Mouse (Mus musculus) lung, postnatal 36 days (tissue): ENCODE data around the gene Mvb12b.

Experiments
- DNase-seq: peaks from one replicate; pipeline ENCODE4 v3.0.0; 2022; ENCODE audit warnings: mixed read lengths

Gene Mvb12b

DNA sequence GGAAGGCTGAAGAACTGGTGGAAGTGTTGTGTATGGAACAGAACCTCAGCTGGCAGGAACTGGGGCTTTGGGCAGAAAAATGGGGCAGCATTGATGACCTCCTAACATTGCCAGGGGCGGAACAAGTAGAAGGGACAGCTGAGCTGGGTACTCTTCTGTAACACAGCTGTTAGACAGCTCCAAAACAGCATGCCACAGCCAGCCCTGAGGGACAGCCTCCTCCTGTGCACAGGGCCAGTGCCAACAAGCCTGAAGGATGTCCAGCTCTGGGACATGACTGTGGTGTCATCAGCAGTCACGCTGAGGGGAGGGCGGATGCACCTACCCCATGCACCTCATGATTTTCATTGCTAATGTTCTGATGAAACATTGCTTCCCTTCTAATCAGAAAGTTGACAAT is 78.7 kb downstream of the Mvb12b start:
- DNase-seq: no peak

DNA sequence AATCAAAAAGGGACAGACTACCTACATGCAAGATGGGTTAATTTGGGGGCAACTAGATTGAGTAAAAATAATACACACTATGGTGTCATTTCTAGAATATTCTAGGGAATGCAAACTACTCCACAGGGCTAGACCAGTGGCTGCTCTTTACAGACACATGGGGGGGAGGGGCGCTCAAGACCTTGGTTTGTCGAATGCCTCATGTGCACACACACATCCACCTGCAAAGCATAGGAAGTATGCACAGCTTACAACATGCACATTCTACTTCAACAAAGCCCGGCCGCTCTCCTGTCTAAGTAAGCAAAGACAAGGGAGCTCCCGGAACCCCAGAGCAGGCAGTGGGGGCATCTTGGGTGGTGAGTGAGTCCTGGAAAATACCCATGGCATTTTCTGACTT is 79.7 kb downstream of the Mvb12b start:
- DNase-seq: no peak

DNA sequence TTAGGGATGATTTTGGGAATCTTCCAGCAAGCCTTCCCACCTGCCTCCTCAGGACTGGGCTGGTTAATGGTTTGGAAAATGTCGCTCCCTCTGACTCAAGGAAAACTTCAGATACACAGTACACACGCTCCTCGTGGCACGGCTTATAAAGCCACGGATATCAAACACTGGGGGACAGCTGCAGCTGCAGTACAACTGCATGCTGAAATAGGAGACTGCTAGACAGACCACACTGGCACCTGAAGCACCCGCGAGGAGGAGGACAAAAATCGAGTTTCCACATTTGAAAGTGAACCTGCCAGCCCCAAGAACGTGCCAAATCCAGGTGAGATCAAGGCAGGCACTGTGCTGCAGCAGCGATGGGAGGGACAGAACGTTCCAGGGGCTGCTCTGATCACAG is 82.1 kb downstream of the Mvb12b start:
- DNase-seq: no peak

DNA sequence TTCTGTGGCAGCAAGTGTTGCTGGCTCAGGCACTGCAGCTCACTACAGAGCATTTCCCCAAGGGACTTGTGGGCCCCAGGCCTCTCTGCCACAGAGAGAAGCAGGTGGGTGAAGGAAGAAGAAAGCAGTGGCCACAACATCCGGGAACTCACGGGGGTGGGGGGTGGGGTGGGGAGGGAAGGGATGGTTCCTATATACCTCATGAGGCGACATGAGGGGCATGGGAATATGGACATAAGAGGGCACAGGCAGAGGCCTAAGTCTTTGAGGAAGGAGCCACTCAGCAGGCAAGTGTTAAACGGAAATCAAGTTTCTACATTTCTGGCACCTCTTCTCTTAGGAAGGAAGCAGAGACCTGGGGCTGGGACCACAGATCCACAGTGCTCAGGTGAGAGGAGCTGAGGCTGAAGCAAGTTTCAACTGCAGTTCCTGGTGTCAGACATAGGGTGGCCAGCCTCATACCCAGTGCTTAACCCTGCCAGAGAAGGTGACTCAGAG is 84.0 kb downstream of the Mvb12b start:
- no peak for DNase-seq

DNA sequence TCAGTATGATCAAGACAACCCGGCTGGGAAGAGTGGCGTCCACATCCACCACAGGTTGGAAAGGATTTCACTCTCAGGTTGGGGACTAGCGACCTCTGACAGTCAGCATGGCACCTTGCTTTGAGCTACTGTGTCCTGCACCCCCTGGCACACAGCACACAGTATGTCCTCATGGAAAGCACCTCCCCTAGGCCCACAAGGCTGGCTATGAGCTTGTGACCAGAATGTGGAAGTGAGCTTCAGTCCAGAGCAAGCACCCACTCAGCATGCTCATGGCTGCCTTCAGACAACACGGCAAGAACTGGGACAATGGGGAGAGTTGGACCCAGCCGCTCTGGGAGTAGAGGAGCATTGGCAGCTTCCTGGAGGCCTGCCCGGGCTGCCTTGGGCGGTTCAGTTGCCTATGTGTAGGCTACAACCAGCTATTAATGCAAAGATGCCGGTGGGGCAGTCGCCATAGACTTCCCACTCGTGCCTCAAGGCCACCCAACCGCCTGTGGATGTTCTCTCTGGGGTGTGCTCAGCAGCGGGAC is 84.6 kb downstream of the Mvb12b start:
- DNase-seq: no peak

DNA sequence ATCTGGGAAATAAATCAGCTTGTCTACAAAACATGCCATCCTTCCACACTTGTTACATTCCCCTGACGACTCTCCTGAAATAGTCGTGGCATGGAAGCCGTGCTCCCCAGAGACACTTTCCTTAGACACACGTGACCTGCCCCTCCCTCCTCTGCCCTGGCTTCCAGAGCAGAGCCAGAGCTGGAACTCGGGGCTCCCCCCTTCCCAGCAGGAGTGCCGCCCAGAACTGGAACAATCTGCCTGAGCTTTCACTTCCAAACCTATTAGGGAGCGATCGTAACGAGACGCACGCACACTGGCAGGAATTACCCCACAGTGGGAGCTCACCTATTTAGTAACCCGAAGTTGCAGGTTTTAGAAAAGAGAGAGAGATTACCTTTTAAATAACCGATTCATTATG is 86.0 kb downstream of the Mvb12b start:
- DNase-seq: no peak

DNA sequence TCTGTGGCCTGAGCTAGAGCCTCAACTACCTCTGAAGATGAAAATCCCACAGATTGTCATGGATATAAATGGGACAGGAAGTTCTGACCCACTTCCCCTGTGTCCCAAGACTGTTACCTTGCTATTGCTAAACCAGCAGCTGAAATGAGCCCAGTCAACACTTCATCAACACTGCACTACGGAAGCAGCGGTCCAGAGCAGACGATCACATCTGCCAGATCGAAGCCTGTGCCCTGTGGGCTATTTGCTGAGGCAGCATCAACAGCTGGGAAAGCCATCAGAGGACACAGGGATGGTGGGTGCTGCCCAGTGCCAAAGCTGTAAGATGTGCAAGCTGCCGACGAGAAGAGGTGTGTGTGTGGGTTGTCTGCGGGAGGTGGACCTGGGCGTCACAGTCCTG is 86.4 kb downstream of the Mvb12b start:
- peak; percentile 53 for DNase-seq

DNA sequence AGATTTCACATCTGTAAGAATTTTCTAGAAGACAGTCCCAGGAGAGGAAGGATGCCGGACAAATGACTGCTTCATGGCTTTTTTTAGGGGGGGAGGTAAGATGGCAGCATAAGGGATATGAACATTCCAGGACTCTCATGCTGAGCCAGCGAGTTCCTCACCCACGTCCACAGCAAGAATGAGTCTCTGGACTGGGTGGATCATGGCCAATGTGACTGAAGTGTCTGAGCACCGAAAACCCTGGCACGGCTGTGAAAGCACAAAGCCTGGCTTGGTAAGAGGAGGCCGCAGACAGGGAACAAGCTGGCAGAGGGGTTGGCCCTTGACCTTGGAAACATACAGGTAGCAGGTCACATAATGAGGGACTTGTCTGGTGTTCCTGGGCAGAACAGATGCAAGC is 87.5 kb downstream of the Mvb12b start:
- DNase-seq: peak; percentile 3

DNA sequence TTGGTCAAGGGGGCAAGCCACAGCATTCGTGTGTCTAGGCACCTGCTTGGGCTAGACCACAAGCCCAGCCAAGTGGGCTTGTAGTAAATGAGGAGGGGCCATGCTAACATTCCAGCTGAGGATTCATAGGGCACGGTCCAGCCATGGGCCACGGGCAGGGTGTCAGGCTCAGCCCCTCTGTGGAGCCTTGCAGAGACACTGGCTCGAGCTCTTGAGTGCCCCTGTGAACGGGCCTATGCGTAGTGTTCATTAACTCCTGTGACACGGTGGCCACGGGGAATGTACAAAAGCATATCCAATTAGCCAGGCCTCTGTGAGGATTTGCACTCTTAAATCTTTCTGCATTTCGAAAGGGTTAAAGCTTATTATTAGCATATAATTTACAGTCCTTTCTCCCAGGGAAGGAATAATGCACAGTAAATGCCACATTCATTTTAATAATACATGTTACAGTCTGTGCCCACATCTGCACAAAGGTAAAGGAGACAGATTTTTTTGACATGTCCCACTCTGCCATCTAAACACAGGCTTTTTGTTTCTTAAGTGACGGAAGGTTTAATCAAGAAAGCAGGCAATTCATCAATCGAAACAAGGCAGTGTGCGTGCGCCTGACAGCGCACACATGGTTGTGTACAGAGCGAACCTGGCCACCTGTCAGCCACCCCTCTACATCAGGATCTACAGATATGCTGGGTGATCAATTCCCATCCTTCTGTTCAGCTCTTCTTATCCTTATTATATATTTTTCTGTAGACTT is 91.9 kb downstream of the Mvb12b start:
- no peak for DNase-seq

DNA sequence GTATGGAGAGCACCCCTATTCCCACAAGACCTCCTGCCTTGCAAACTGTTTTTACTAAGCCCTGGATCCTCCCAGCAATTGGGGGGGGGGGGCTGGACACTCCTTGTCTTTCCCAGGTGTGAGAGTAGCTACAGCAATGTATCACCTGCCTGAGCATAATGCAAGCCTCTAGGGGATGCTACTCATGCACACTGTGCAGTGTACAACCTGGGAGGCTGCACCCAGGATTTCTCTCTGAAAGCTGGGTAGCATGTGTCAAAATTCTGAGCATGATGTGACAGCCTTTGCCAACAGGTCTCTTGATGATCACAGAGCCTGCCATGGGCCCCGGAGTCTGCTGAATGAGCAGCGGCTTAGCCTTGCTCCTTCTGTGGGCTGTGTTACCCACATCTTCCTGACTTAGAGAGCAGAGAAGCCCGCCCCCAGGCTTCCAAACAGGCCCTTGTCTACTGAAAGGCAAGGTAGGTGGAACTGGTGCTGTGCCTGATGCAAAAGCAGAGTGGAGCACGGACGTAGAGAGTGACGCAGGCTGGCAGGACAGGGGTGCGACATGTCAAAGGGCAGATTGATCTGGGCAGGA is 92.7 kb downstream of the Mvb12b start:
- no peak for DNase-seq

DNA sequence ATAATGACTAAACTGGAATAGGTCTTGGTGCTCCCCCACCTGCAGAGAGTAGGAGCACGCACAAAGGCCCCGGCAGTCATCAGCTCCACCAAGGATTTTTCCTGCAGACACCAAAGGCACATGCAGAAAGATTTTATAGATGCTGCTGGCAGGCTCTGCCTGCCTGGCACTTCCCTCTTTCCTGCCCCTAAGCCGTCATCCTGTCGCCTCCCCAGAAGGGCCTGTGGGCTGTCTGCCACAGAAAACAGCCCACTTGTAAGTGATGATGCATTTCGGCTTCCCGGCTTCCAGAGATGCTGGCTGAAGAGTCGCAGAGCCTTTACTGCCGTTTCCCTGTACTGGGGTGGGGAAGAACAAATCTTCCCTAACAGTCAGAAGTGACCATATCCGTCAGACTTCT is 93.3 kb downstream of the Mvb12b start:
- no peak for DNase-seq

DNA sequence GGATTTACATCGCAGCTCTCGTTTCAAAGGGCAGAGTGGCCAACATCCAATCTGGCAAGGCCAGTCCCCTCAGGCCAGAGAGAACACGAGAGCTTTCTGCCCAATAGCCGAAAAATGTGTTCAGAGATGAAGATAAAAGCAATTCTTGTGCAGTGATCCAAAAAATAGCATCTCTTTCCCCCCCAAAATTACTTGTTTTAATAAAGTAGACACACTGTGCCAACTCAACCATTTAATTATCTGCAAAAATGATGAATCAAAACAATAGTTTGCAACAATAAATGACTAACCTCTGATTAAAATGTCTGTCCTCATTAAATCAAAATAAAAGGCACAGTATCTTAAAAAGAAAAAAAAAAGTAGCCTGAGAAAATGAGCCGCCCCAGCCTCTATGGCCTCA is 97.4 kb downstream of the Mvb12b start:
- DNase-seq: no peak

DNA sequence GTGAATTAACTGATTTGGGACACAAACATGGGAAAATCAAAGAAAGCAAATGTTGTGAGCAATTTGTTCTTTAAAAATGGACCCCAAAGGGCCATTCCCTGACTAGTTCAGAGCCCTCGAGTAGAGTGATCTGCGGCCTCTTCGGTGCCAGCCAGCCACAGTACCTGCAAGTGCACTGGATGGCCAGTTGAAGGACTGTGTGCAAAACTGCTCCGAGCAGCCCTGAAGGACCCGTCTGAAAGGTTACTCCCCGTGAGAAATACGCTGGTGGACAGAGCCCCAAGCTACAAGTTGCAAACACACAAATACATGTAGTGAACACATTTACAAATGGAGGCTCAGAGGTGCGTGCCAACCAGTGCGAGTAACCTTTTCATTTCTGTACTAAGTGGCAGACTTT is 98.0 kb downstream of the Mvb12b start:
- no peak for DNase-seq

DNA sequence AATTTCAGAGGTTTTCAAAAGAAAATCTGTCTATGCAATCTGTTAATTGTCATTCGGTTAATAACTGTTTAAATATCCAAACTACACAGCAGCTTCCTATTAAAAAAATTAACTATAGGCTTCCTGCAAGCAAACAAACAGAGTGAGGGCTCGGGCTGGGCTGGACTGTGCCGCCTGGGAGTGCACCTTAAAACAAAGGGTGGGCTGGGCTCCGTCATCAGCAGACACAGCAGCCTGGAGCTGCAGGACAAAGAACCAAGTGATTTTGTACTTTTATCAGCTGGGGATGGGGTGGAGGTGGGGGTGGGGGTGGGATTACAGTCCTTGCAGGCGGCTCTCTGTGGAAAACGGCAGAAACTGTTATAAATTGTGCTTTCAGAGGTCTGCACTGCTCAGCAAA is 98.5 kb downstream of the Mvb12b start:
- DNase-seq: no peak

DNA sequence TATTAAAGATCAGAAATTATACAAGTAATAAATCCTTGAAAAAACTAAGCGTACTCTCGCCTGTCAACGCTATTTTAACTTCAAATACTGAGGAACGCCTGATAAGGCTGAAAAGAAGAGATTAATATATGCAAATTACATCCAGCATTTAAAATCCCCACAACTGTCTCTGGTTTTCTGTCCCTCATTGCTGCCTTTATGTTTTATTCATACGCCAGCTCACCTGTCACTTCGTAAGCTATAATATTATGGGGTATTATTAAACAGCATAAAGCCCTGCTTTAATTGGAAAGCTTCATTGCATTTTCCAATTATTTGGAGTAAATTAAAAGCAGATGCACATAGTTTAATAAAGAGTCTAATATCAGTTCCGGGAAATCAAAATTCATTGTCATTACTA is 98.9 kb downstream of the Mvb12b start:
- no peak for DNase-seq

DNA sequence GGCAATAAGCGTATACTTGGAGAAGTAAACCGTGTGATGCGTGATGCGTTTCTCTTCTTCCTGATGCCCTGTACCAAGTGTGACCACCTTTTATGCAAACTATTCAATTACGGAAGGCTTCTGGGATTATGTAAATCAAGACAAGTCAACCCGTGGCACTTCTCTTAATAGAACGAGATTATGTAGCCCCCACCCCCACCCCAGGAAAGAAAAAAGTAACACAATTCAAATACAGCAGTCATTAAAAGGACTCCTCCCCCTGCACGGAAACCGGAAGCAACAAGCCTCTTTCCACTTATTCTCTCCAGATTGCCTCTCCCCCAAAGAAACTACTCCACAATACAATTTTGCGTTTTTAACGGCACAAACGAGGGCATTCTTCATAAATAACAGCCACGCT is 99.6 kb downstream of the Mvb12b start:
- no peak for DNase-seq

DNA sequence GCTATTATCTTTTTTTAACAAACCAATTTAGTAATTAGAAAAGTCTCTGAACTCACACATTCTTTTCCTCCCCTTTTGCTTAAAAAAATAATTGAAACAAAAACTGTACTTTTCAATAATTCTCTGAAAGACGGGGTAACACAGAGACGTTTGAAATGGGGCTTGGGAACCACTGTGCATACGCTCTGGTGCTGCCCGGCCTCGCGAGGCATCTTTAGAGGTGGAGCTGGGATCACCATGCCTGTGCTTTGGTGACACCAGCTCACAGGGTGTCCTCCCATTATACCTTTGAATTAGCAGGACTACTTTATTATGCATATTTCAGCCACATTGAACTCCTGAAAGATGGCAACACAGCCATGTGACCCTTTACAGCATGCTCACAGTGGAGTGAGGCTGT is 101.7 kb downstream of the Mvb12b start:
- DNase-seq: no peak

DNA sequence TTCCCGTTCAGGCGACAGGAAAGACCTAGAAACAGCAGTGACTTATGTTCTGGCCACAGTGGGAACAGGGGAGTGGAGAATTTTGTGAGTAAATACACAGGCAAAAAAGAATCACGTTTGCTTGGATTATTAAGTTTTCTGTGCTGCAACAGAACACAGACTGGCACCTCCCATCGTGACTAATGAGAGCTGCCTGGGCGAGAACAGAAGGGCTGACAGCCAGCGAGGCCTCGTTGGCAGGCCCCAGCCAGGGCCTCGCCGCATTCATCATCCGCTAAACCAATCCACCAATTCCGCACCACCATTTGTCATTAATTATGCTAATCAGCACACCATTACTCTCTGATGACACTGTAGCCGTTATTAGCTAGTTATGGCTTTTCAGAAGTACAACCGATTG is 102.2 kb downstream of the Mvb12b start:
- no peak for DNase-seq

DNA sequence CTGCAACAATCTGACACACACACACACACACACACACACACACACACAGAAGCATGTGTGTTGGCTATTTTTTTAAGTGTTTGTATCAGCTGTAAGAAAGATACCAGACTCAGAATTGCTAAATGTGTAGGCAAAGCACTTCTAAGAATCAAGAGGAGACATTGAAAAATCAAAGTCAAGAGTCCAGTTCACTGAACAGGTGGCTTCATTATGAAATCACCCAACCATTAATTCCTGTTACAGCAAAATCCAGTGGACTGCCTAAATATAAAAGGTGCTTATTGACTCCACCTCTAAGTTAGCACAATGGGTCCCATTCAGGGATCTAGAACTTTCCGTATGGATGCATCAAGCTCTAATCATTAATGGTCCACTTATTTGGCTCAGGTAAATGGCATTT is 103.0 kb downstream of the Mvb12b start:
- no peak for DNase-seq

DNA sequence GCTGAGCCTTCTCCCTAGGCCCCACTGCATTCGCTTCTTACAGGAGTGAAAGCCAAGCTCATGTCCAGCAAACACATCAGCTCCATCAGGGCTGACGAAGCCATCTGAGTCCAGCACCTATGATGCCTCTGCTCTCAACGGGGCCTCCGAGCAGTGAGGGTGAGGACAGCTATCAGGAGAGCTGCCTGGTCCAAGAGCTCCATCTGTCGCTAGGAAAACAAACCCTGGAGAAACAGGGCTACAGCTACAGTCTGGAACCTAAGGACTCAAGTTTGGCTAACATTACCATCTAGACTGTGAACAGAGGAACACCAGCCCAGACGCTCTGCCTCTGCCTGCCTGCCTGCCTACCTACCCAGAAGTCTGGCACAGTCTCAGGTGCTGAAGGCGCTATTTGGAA is 104.3 kb downstream of the Mvb12b start:
- no peak for DNase-seq

DNA sequence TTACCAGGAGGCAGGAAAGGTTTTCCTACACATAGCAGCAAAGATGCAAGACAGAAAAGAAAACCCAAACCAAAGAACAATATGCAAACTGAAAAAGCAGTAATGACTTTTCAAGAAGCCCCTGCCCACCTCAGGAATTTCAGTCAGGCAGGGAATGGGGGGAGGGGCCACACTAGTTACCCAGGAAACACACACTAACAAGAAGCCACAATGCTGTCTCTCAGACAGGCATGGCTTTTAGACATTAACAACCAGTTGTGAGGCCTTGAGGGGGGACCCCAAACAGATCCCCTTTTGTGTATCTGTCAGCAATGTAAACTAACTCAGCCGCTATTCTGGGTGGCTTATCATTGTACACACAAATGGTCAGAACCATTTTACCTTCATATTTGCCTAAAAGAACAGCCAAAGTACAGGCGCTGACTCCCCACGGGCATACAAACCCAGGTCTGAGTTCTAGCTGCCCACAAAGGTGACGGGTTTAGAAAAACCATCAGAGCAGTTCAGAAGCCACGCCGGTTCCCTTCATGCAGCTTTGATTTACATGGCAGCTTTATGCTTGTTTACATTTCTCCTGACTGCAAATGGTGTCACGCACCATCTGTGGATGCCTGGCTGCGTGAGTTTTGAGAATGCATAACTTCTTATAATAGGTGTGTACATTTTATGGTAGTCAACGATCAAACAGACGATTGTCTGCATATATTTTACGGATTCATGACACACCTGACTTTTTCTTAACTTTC is 105.9 kb downstream of the Mvb12b start:
- peak; percentile 49 for DNase-seq

DNA sequence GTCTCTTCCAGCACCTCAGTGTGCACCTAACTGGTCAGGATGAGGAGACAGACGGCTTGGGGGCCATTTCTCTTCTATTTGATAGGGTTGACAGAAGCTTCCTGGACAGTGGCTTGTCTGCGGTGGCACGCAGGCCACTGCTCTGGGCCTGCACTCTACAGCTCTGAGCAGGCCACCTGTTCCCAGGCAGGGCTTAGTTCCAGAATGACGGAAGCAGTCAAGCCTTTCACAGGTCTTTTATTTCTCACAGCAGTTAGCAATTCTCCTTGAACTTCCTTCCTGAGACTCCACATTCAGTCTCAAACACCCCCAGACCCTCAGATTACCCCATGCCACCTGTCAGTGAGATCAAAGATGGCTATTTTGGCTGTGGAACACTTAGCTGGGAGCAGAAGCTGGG is 109.3 kb downstream of the Mvb12b start:
- no peak for DNase-seq

DNA sequence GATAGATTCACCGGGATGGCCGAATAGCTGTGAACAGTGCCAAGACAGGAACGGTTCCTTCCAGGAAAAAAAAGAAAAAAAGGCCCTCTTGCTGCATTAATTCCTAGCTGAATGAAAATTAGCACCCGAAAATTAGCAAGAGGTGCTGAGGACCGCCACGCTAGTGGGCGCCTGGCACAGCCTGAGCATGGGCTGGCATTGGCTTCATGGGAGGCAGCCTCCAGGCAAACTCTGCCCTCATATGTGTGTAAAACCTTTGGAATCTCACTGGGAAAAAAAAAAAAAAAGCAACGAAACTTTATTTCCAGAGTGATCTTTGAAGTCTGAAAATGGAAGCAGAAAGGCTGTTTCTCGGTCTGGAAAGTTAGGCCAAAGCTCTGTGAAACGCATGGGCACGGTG is 110.7 kb downstream of the Mvb12b start:
- DNase-seq: no peak

DNA sequence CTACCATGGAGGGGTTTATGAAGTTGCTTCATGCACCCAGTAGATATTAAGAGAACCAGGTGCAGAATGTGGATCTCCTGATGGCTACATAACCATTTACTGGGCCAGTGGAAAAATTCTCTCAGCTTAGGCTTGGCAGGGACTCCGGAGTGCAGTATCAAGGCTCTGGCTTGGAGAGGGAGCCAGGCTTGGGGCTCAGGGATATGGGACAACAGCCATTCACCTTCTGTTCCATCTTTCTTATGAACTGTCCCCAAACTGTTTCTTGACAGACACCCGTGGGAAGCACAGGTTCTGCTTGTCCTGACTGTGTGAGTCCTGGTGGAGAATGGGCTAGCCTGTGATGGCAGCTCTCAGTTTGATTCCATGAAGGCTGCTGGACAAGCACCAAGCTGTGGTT is 112.9 kb downstream of the Mvb12b start:
- DNase-seq: no peak
